Mouse (Mus musculus) ES-E14 (cell line): ENCODE measurements at regions not wholly inside any gene's neighbourhood (a gene's known extent, or its start where the extent isn't known, plus 50 kb on each side); places are given as distances from the start of the nearest gene placed in this dataset.
"Not testable (repeated sequence)": the region's sequence is repeated elsewhere in the genome, so short reads cannot be mapped to it uniquely, and the experiment has no call there.

ENCODE experiments used
- CHD2 ChIP-seq: IDR thresholded peaks from 2 replicates; pipeline ENCODE4 v1.6.1; 2014; ENCODE audit warnings: mild to moderate bottlenecking, low read depth, low read length, inconsistent platforms
- HCFC1 ChIP-seq: IDR thresholded peaks from 2 replicates; pipeline ENCODE4 v1.6.1; 2012; ENCODE audit warnings: low read length, inconsistent platforms, borderline replicate concordance; ENCODE audit not compliant: insufficient read depth
- MAFK ChIP-seq: IDR thresholded peaks from 2 replicates; pipeline ENCODE4 v1.6.1; 2014; ENCODE audit warnings: mild to moderate bottlenecking, low read depth, low read length, inconsistent platforms; ENCODE audit not compliant: insufficient read depth
- ZC3H11A ChIP-seq: IDR thresholded peaks from 2 replicates; pipeline ENCODE4 v1.6.1; 2012; ENCODE audit warnings: low read depth, mild to moderate bottlenecking, inconsistent platforms, low read length, borderline replicate concordance
- ZNF384 ChIP-seq: IDR thresholded peaks from 2 replicates; pipeline ENCODE4 v1.6.1; 2012; ENCODE audit warnings: low read depth, low read length, inconsistent platforms

DNA sequence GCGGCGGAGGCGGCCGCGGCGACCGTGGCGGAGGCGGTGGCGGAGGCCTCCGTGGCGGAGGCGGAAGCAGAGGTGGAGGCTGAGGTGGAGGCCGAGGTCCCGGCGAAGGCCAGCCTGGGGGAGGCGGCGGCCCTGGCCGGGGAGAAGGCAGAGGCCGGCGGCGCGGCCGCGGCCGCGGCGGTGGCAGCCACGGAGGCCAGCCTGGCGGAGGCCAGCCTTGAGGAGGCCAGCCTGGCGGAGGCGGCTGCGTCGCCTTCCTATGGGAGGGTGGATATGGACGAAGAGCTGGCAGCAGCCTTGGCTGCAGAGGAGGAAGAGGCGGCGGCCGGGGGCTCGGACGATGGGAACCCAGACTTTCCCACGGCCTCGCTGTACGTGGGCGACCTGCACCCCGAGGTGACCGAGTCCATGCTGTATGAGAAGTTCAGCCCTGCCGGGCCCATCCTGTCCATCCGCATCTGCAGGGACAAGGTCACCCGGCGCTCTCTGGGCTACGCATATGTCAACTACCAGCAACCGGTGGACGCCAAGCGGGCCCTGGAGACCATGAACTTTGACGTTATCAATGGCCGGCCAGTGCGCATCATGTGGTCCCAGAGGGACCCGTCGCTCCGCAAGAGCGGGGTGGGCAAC, 85.4 kb downstream of the 1700018G05Rik start:
- TF ChIP-seq HCFC1, MAFK, ZC3H11A, ZNF384, CHD2: not testable (repeated sequence)
